Mouse (Mus musculus) adrenal gland, adult 18-20 months (tissue): ENCODE results near the gene Rnf144b. TPM values are rescaled to one million over a fixed set of nuclear protein-coding genes. Genes with fewer than 3 reads are reported as not detected.
A peak's percentile ranks its signal among the peaks of the same experiment; 100 is the strongest.

Source experiments
- DNase-seq, 2 experiments: peaks; one replicate each; pipeline ENCODE4 v3.0.0; 2021 to 2022; ENCODE audit warnings: low spot score in 2 of 2
- total RNA-seq, 2 experiments: library from RNA; stranded (reverse); gene quantifications; 1 replicate in 1 of 2; 2 replicates in 1 of 2; pipeline ENCODE4 v1.2.3; 2021

Rnf144b gene
- total RNA-seq, 2 experiments from 2014 or later = 4.4 to 5.0 TPM

- no peak for DNase-seq
These were observed 50.4 kb downstream of the Rnf144b start for GRCm38 (mm10) chr13:47172891-47173290.

DNA sequence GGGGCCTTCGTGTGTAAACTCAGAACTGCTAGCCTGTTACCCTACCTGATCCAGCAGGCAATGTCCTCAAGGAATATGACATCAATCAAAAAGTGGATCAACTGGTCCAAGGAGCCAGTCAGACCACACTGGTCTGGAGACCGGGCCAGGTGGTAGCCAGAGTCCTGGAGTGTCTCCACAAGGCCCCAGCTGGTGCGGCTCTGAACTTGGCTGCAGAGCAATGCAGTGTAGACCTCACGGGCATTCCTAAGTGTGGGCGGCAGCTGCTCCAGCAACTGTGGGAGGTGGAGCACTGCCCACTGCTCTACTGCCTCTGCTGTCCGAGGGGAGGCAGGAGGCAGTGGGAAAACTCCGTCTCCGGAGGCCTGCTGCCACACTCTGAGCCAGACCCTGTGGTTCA lies 55.7 kb downstream of the Rnf144b start:
- DNase-seq = no peak

GRCm38 (mm10) chr13:47180776-47181175 lies 58.3 kb downstream of the Rnf144b start:
- no peak for DNase-seq

DNA sequence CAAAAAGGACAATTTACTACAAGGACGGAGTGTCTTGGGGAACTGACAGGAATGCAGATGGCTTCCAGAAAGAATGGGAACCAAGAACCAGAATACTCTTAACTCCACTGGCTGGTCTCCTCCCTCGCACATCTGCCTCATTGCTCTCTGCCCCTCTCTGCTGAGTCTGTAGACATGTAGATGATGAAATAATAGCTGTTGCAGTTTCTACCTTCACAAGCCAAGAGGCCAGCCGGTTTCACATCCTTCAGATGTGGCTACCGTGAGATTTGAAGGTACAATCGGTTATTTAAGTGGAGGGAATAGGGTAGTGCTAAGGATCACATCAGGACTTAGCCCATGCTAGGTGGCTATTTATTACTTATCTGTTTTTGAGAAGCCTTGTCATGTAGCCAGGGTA lies 59.9 kb downstream of the Rnf144b start:
- DNase-seq = no peak

- no peak for DNase-seq
These were observed 60.7 kb downstream of the Rnf144b start for GRCm38 (mm10) chr13:47183033-47183730.

DNA sequence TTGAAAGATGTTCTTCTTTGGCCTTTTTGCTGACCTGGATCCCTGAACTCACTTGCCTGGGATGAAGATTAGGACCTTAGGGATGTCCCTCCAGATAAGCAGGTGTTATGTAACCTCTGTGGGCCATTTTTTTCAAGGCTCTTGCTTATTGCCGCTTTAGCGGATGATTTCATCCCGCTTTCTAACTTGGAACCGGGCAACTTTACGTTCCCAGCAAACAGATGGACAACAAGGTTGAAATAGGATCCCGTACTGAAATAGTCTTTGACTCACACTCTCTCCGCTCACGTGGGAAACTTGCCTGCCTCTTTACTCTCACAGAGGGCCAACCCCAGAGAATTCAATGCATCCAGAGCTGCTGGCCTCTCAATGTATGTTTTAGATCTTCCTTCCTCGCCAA lies 61.3 kb downstream of the Rnf144b start:
- DNase-seq = no peak

GRCm38 (mm10) chr13:47187836-47188235 lies 65.4 kb downstream of the Rnf144b start:
- no peak for DNase-seq

DNA sequence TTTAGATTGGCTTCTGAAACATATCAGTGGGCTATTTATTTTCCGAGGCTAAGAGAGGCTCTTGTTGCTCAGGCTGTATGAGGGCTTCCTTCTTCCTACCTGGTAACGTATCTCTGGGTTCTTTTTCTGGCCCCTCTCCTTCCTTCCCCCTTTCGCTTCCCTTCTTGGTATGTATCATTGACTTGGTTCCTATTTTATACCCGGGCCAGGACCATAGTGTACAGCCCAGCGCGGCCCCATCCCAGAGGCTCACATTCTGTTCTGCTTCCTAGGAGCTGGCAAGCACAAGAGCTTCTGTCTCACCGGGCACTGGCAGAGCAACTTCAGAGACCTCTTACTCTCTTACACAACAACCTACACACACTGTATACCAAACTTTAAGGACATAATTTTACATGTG lies 67.5 kb downstream of the Rnf144b start:
- DNase-seq = no peak

- no peak for DNase-seq
These were observed 69.7 kb downstream of the Rnf144b start for GRCm38 (mm10) chr13:47192200-47192599.

GRCm38 (mm10) chr13:47192771-47193170 lies 70.3 kb downstream of the Rnf144b start:
- DNase-seq = no peak

DNA sequence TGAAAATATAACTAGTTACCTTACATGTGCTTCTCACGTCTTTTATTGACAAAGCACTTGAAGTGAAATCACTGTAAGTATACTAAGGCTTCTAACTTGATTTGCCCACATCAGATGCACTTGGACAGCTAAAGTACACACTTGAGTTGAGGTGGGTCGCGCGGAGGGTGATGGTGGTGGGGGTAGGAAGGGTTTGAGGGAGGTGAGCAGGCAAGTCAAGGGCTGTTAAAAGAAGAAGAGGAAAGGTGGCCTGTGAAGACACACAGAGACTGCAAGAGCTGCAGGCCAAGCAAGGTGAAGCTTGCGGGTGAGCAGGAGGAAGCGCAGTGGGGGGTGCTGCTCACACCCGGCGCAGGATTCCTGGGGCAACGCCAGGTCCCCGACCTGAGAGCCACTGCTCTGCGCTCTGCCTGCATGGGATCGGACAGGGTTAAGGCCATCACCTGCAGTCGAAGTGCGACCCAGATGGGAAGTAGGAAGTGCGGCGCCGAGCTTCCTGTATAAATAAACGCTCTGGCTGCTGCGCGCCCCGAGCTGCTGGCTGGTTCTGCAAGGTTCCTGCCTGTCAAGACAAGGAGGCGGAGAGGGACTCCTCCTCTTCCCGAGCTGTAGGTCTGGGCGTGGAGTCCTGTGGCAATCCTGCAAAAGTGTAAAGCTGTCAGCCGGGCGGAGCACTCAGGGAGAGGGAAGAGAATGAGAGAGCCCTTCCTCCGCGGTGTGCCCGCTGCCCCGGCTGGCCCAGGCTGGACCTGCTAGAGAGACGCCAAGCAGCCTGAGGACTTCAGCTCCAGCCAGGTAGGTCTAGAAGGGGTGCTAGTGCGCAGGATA lies 71.1 kb downstream of the Rnf144b start:
- DNase-seq = peak; percentile 48 to 50

- no peak for DNase-seq
These were observed 72.2 kb downstream of the Rnf144b start for GRCm38 (mm10) chr13:47194695-47195094.

DNA sequence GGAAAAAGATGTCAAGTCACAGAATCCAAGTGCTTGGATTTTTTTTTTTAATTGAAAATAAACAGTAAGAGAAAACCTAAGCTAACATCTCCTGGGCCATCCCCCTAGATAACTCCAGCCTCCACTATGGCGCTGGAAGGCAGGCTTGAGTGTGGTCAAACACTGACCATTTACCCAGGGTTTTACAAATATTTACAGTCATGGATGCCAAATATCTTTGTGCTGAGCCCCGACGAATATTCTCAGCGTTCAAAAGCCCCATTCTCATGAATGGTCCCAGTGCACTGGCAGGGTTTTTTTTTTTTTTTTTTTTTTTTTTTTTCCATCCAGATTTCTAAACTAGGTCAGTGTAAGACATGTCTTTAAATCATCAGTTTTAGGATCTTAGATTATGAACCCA lies 73.0 kb downstream of the Rnf144b start:
- no peak for DNase-seq

DNA sequence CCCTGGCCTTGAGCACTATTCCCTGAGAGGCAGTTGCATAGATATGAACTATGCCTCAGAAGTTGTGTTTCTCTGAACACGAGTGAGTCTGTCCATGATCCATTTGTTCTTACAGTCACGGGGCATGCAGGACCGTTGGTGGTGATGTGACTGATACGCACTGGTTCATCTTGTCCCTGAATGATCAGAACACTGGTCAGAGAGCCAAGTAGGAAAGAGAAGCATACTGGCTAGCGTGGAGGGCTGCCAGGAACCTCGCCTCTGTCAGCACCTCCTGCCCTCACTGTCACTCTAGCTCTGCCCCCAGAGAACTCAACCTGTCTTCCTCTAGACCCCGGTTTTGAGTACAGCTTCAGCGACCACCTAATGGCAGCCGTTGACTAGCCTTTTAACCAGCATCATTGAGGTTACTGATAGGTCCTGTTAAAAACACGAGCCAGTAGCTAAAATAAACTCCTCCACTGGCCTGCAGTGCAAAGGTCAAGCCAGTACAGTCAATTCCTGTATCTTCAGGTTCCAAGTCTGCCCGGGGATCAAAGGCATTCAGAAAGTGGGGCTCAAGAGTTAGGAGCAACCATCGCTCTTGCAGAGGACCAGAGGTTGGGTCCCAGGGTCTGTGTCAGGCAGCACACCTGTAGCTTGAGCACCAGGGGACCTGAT lies 77.7 kb downstream of the Rnf144b start:
- DNase-seq = no peak

DNA sequence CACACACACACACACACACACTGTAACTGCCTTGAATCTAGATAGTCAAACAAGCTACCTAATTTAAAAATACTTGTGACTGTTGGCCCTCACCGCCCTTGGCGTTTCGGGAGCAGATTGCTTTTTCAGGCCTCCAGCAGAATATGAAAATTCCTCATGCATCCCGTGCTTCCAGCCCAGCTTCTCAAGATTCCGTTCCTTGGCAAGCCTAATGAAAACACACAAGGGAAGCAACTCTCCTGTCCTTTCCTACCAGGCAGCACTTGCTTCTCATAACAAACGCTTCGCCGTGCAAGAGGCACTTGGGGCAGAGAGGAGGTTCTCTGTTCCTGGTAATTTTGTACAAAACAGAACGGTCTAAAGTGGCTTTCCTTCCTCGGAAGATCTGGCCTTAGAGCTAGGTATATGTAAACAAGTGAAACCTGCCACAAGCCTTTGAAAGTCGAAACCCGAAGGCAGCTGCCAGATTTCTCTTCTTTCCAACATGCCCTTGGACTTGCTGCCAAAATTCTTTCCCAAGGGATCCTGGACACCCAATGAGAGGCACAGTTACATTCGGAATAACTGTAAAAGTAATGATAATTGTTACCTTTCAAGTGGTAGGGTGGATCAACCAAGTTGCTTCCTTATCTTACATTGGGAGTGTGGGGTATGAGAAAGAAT lies 79.6 kb downstream of the Rnf144b start:
- no peak for DNase-seq

DNA sequence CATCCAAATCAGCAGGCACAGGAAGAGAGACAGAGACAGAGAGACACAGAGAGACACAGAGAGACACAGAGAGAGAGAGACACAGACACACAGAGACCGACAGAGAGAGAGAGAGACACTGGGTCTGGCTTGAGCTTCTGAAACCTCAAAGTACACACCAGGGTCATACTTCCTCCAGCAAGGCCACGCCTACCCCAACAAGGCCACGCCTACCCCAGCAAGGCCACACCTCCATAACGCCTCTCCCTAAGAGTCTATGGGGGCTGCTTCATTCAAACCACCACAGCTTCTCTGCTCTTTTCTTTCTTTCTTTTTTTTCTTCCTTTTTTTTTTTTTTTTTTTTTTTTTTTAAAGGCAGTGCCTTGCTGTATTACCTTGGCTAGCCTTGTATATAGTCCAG lies 88.0 kb downstream of the Rnf144b start:
- DNase-seq = no peak

DNA sequence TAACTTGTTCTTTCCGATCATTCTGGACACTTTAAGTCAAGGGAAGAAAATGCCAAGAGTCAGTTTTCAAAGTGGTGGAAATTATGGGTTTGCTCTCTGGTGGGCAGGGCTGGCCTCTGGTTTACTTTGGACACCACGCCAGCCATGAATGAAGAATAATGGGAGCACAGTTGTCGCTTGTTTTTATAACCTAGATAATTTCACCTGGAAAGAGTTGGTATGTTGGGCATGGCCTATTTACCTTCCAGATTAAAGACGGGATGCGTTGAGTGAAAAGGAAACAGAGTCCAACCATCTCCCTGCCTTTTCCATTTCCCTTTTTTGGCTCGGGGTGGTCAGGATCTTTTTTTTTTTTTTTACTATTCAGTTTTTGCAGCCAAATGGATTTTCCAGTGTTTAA lies 88.5 kb downstream of the Rnf144b start:
- no peak for DNase-seq

- DNase-seq = no peak
These were observed 89.1 kb downstream of the Rnf144b start for GRCm38 (mm10) chr13:47211581-47211980.

DNA sequence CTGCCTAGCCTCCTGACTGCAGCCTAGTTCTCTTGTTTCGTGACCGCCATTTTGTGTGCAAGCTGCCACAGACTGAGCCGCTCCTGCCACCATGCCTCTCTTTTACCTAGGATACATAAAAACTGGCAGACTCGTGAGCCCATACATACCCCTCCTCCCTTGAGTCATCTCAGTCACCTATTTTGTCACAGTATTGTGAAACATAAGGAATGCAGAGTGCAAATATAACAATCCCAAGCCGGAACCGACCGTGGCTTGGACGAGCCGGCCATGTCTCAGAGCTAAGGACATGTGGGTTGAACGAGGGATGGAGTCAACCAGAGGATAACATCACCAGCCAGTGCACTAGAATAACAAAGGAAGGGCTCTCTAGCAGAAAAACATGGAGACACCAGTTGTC lies 91.4 kb downstream of the Rnf144b start:
- DNase-seq = no peak

- DNase-seq = no peak
These were observed 92.4 kb downstream of the Rnf144b start for GRCm38 (mm10) chr13:47214895-47215294.

GRCm38 (mm10) chr13:47215815-47216585 lies 93.5 kb downstream of the Rnf144b start:
- DNase-seq = no peak
